Mouse (Mus musculus) intestine, embryonic 16.5 days (tissue): ENCODE results near the gene Slc35f1. TPM values are rescaled to one million over a fixed set of nuclear protein-coding genes. Genes with fewer than 3 reads are reported as not detected.

Source experiments
- ATAC-seq: fragments of 200-750 bp; cut with Nextera tagmentation; 2 replicates; pipeline ENCODE4 v1.8.0; 2017; ENCODE audit warnings: moderate TSS enrichment, moderate library complexity
- H3K27ac ChIP-seq: fragments of 300-500 bp; sonication (generic); 2 replicates; pipeline ENCODE4 v1.5.1; 2014; ENCODE audit warnings: mild to moderate bottlenecking, low read length
- H3K27me3 ChIP-seq: fragments of 300-500 bp; sonication (generic); replicated peaks from 2 replicates; pipeline ENCODE4 v1.6.1; 2014; ENCODE audit warnings: low read length, control low read depth, mixed read lengths; ENCODE audit not compliant: control insufficient read depth, insufficient read depth
- H3K36me3 ChIP-seq: fragments of 300-500 bp; sonication (generic); 2 replicates; pipeline ENCODE4 v1.6.1; 2014; ENCODE audit warnings: low read length, control low read depth; ENCODE audit not compliant: control insufficient read depth, insufficient read depth
- H3K4me1 ChIP-seq: fragments of 300-500 bp; sonication (generic); 2 replicates; pipeline ENCODE4 v1.6.1; 2014; ENCODE audit warnings: low read length, control low read depth, mixed read lengths; ENCODE audit not compliant: control insufficient read depth, insufficient read depth
- H3K4me2 ChIP-seq: fragments of 300-500 bp; sonication (generic); 2 replicates; pipeline ENCODE4 v1.6.1; 2014; ENCODE audit warnings: low read depth, low read length, control low read depth
- H3K4me3 ChIP-seq: fragments of 300-500 bp; sonication (generic); 2 replicates; pipeline ENCODE4 v1.5.1; 2014; ENCODE audit warnings: mild to moderate bottlenecking, low read length
- H3K9ac ChIP-seq: fragments of 300-500 bp; sonication (generic); 2 replicates; pipeline ENCODE4 v1.6.1; 2014; ENCODE audit warnings: low read depth, low read length
- H3K9me3 ChIP-seq: fragments of 300-500 bp; sonication (generic); 2 replicates; pipeline ENCODE4 v1.6.1; 2016; ENCODE audit warnings: low read length, control low read depth; ENCODE audit not compliant: control insufficient read depth
- WGBS: fragments of 180-500 bp; shearing (Covaris S2); extraction: QIAGEN DNeasy Blood & Tissue Kit; methylation state at CpG from one replicate; pipeline ENCODE4 v1.1.7; 2014; 5-methylcytosine and 5-hydroxymethylcytosine counted together
- polyA plus RNA-seq: library from polyadenylated mRNA; unstranded; fragments of >200 nt; fragmentation: Nextera tagmentation; extraction: Ambion mirVana; gene quantifications from 2 replicates; pipeline ENCODE4 v1.2.1, GENCODE M21; 2015

Gene Slc35f1
- polyA plus RNA-seq, 1 experiment from 2014 or later = 1.7 TPM

DNA sequence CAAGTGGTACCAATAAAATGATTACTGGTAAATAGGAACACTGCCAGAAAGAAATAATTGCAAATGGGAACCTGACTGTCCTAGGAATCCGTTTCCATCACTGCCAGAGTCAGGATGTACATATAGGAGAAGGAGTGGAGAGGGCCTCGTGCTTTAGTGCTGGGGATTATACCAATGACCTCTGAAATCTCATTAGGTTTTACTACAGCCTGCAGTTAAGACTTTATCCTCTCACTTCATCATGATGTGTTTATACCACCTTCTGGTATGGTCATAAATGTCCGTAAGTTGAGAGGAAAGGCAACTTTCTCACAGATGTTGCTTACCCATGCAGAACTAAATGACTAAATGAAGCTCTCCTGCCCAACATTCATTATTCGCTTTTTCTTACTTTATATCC, 401.2 kb downstream of the Slc35f1 start:
- no peaks in the 10 kb centered on the region for H3K36me3 ChIP-seq
- H3K4me1 ChIP-seq = no peaks in the 10 kb centered on the region
- H3K9ac ChIP-seq = no peak overlapping the region
- H3K4me3 ChIP-seq = no peak overlapping the region
- H3K27me3 ChIP-seq = no peaks in the 10 kb centered on the region
- no peak overlapping the region for H3K27ac ChIP-seq
- H3K9me3 ChIP-seq = no peaks in the 10 kb centered on the region
- H3K4me2 ChIP-seq = no peak overlapping the region
- no peak for ATAC-seq
- WGBS = 54% methylated on average over 4 of the region's 4 CpGs

GRCm38 (mm10) chr10:53096446-53096845, 406.1 kb downstream of the Slc35f1 start:
- Histone ChIP-seq H3K4me2 (no peak overlapping the region), H3K9me3 (no peaks in the 10 kb centered on the region), H3K9ac (no peak overlapping the region), H3K27me3 (no peaks in the 10 kb centered on the region), H3K36me3 (no peaks in the 10 kb centered on the region), H3K27ac (no peak overlapping the region), H3K4me1 (no peaks in the 10 kb centered on the region), H3K4me3 (no peak overlapping the region)
- WGBS = 48% methylated on average over 3 of the region's 3 CpGs
- no peak for ATAC-seq

DNA sequence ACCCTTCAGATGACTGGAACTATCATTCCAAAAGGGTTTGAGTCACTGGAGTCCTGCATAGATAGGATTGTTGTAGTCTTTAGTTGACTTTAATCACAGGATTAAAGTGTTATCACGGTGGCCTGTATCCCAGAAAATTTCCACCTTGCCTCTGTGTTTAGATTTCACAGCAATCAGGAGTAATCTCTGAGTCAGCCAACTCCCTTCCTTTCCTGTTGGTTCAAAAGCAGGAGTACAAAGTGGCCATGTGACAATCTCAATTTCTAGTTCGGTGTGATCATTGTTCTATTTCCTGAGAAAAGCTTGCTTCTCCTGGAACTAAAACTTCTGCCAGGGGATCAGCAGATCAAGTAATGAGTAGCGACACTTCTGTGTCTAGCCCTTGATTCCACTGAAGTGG, 410.5 kb downstream of the Slc35f1 start:
- H3K36me3 ChIP-seq = no peaks in the 10 kb centered on the region

GRCm38 (mm10) chr10:53101412-53101811, 411.1 kb downstream of the Slc35f1 start:
- 76% methylated on average over 2 of the region's 2 CpGs for WGBS
- Histone ChIP-seq H3K4me1 (no peaks in the 10 kb centered on the region), H3K36me3 (no peaks in the 10 kb centered on the region), H3K27ac (no peak overlapping the region), H3K4me3 (no peak overlapping the region), H3K27me3 (no peaks in the 10 kb centered on the region), H3K9ac (no peak overlapping the region), H3K9me3 (no peaks in the 10 kb centered on the region), H3K4me2 (no peak overlapping the region)
- ATAC-seq = no peak

More for the DNA sequence above, 410.5 kb downstream of the Slc35f1 start:
- 76% methylated on average over 3 of the region's 3 CpGs for WGBS
- no peaks in the 10 kb centered on the region for H3K27me3 ChIP-seq
- H3K9ac ChIP-seq = no peak overlapping the region
- H3K4me3 ChIP-seq = no peak overlapping the region
- no peaks in the 10 kb centered on the region for H3K9me3 ChIP-seq
- ATAC-seq = no peak
- H3K4me1 ChIP-seq = no peaks in the 10 kb centered on the region
- H3K27ac ChIP-seq = no peak overlapping the region
- H3K4me2 ChIP-seq = no peak overlapping the region

DNA sequence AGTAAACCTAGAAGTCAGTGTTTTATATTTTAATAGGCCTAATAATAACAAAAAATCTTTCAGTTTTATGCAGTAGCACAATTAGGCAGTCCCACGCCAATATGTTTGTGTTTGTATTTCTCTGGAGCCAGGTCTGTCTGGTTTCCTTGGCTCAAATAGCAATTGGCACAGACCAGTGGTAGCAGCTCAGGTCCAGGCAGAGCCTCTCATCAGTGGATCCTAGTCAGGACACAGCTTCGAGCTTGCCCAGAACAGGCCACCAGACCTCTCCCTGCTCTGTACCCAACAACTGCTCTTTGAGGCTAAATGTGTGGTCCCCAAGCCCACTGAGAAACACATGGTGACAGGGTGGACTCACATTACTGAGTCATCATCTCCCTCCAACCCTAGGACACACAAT, 412.1 kb downstream of the Slc35f1 start:
- Histone ChIP-seq H3K4me2 (no peak overlapping the region), H3K9me3 (no peaks in the 10 kb centered on the region), H3K4me1 (no peaks in the 10 kb centered on the region), H3K4me3 (no peak overlapping the region), H3K27me3 (no peaks in the 10 kb centered on the region), H3K9ac (no peak overlapping the region), H3K27ac (no peak overlapping the region), H3K36me3 (no peaks in the 10 kb centered on the region)
- WGBS = 84% methylated on average over 2 of the region's 2 CpGs
- no peak for ATAC-seq

- no peak overlapping the region for H3K9ac ChIP-seq
- H3K36me3 ChIP-seq = no peaks in the 10 kb centered on the region
- peak; percentile 53; the same call in 1 of the 2 replicates for ATAC-seq
- H3K4me2 ChIP-seq = no peak overlapping the region
- 0 out of 2 replicates have a peak, but pooled peaks cover 2% of the 10 kb centered on the region for H3K4me1 ChIP-seq
- 26% methylated on average over 3 of the region's 3 CpGs for WGBS
- H3K27ac ChIP-seq = no peak overlapping the region
- no peak overlapping the region for H3K4me3 ChIP-seq
- no peaks in the 10 kb centered on the region for H3K27me3 ChIP-seq
- no peaks in the 10 kb centered on the region for H3K9me3 ChIP-seq
Observed at GRCm38 (mm10) chr10:53115028-53115427, 424.7 kb downstream of the Slc35f1 start.

GRCm38 (mm10) chr10:53115673-53116398, 425.5 kb downstream of the Slc35f1 start:
- H3K4me3 ChIP-seq = no peak overlapping the region
- 0 out of 2 replicates have a peak, but pooled peaks cover 2% of the 10 kb centered on the region for H3K4me1 ChIP-seq
- 44% methylated on average over 7 of the region's 7 CpGs for WGBS
- H3K4me2 ChIP-seq = no peak overlapping the region
- no peaks in the 10 kb centered on the region for H3K27me3 ChIP-seq
- no peaks in the 10 kb centered on the region for H3K36me3 ChIP-seq
- H3K27ac ChIP-seq = no peak overlapping the region
- no peaks in the 10 kb centered on the region for H3K9me3 ChIP-seq
- ATAC-seq = no peak
- H3K9ac ChIP-seq = no peak overlapping the region

DNA sequence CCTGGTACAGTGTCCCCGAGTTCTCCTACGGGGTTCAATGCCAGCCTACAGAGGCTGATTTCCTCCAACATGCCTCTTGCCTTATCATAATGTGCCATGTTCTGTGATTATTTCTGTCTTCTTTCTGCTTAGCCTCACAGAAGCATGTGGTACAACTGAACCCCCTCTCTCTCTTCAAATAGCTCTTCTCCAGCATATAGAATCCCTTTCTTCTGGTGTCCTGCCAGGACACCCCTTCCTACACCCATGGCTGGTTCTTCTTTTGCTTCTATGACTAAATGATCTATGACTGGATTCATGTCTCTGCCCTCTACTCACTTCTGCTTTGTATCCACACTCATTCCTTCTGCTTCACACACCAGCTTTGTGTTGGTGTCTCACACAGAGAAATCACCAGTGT, 430.3 kb downstream of the Slc35f1 start:
- Histone ChIP-seq H3K4me2 (no peak overlapping the region), H3K4me1 (0 out of 2 replicates have a peak, but pooled peaks cover 2% of the 10 kb centered on the region), H3K9ac (no peak overlapping the region), H3K27me3 (no peaks in the 10 kb centered on the region), H3K27ac (no peak overlapping the region), H3K4me3 (no peak overlapping the region), H3K9me3 (no peaks in the 10 kb centered on the region), H3K36me3 (no peaks in the 10 kb centered on the region)
- 98% methylated on average over 2 of the region's 2 CpGs for WGBS
- ATAC-seq = no peak

GRCm38 (mm10) chr10:53124365-53124764, 434.0 kb downstream of the Slc35f1 start:
- H3K36me3 ChIP-seq = no peaks in the 10 kb centered on the region
- H3K9me3 ChIP-seq = no peaks in the 10 kb centered on the region
- H3K27ac ChIP-seq = no peak overlapping the region
- no peaks in the 10 kb centered on the region for H3K4me1 ChIP-seq
- 57% methylated on average over 6 of the region's 6 CpGs for WGBS
- no peak overlapping the region for H3K4me2 ChIP-seq
- H3K27me3 ChIP-seq = no peaks in the 10 kb centered on the region
- H3K4me3 ChIP-seq = no peak overlapping the region
- H3K9ac ChIP-seq = no peak overlapping the region
- no peak for ATAC-seq

- Histone ChIP-seq H3K4me2 (no peak overlapping the region), H3K27me3 (no peaks in the 10 kb centered on the region), H3K9me3 (no peaks in the 10 kb centered on the region), H3K36me3 (no peaks in the 10 kb centered on the region), H3K27ac (no peak overlapping the region), H3K4me1 (no peaks in the 10 kb centered on the region), H3K4me3 (no peak overlapping the region), H3K9ac (no peak overlapping the region)
- no peak for ATAC-seq
- 81% methylated on average over 1 of the region's 1 CpGs for WGBS
Observed at GRCm38 (mm10) chr10:53132707-53133106, 442.4 kb downstream of the Slc35f1 start.
